Mouse (Mus musculus): ENCODE measurements around the gene Wdr74.

The Wdr74 gene

GRCm38 (mm10) chr19:8734334-8734733, 1.3 kb upstream of the Wdr74 start:
- peaks cover 9% of the 10 kb centered on the region for H3K9me3 ChIP-seq (ENCODE audit: low read length)
- H3K27me3 ChIP-seq (ENCODE audit: insufficient read depth, low read length) = no peaks in the 10 kb centered on the region
- H3K4me1 ChIP-seq (replicated peaks; ENCODE audit: low read depth, low read length) = peaks cover 40% of the 10 kb centered on the region
- no peak overlapping the region for H3K4me3 ChIP-seq (replicated peaks; ENCODE audit: low read length)
- peaks cover 27% of the 10 kb centered on the region for H3K36me3 ChIP-seq (ENCODE audit: insufficient read depth, low read length)
- TF ChIP-seq POU5F1 (IDR thresholded peaks at IDR 0.05; ENCODE audit: borderline replicate concordance, low read length) = no peak
- no peak for TF ChIP-seq CTCF (conservative IDR thresholded peaks at IDR 0.05; ENCODE audit: low read length)
- TF ChIP-seq NANOG (IDR thresholded peaks at IDR 0.05; ENCODE audit: borderline replicate concordance, low read length) = no peak

GRCm38 (mm10) chr19:8736160-8736467, 487 bp downstream of the Wdr74 start:
- no peak for TF ChIP-seq CTCF (conservative IDR thresholded peaks at IDR 0.05; ENCODE audit: low read length)
- TF ChIP-seq POU5F1 (IDR thresholded peaks at IDR 0.05; ENCODE audit: borderline replicate concordance, low read length) = no peak
- no peak for TF ChIP-seq NANOG (IDR thresholded peaks at IDR 0.05; ENCODE audit: borderline replicate concordance, low read length)
- Histone ChIP-seq H3K4me1 (replicated peaks; ENCODE audit: low read depth, low read length) (peaks cover 53% of the 10 kb centered on the region), H3K4me3 (replicated peaks; ENCODE audit: low read length) (peak overlapping the region; percentile 100), H3K36me3 (ENCODE audit: insufficient read depth, low read length) (peaks cover 44% of the 10 kb centered on the region), H3K9me3 (ENCODE audit: low read length) (peaks cover 9% of the 10 kb centered on the region), H3K27me3 (ENCODE audit: insufficient read depth, low read length) (no peaks in the 10 kb centered on the region)

- no peak overlapping the region for H3K4me3 ChIP-seq (replicated peaks; ENCODE audit: low read length)
- TF ChIP-seq CTCF (conservative IDR thresholded peaks at IDR 0.05; ENCODE audit: low read length) = no peak
- no peak for TF ChIP-seq POU5F1 (IDR thresholded peaks at IDR 0.05; ENCODE audit: borderline replicate concordance, low read length)
- TF ChIP-seq NANOG (IDR thresholded peaks at IDR 0.05; ENCODE audit: borderline replicate concordance, low read length) = no peak
Observed at GRCm38 (mm10) chr19:8738911-8739310, 3.3 kb downstream of the Wdr74 start.

GRCm38 (mm10) chr19:8739646-8740045, 4.0 kb downstream of the Wdr74 start:
- peaks cover 63% of the 10 kb centered on the region for H3K36me3 ChIP-seq (ENCODE audit: insufficient read depth, low read length)
- H3K4me1 ChIP-seq (replicated peaks; ENCODE audit: low read depth, low read length) = peaks cover 67% of the 10 kb centered on the region
- H3K27me3 ChIP-seq (ENCODE audit: insufficient read depth, low read length) = no peaks in the 10 kb centered on the region
- peak overlapping the region; percentile 93; the same call in 1 of the 2 replicates for H3K4me3 ChIP-seq (replicated peaks; ENCODE audit: low read length)
- H3K9me3 ChIP-seq (ENCODE audit: low read length) = no peaks in the 10 kb centered on the region
- TF ChIP-seq CTCF (conservative IDR thresholded peaks at IDR 0.05; ENCODE audit: low read length) (no peak), POU5F1 (IDR thresholded peaks at IDR 0.05; ENCODE audit: borderline replicate concordance, low read length) (no peak), NANOG (IDR thresholded peaks at IDR 0.05; ENCODE audit: borderline replicate concordance, low read length) (no peak)

More at GRCm38 (mm10) chr19:8738911-8739310, 3.3 kb downstream of the Wdr74 start:
- no peaks in the 10 kb centered on the region for H3K9me3 ChIP-seq (ENCODE audit: low read length)
- H3K36me3 ChIP-seq (ENCODE audit: insufficient read depth, low read length) = peaks cover 56% of the 10 kb centered on the region
- H3K27me3 ChIP-seq (ENCODE audit: insufficient read depth, low read length) = no peaks in the 10 kb centered on the region
- peaks cover 67% of the 10 kb centered on the region for H3K4me1 ChIP-seq (replicated peaks; ENCODE audit: low read depth, low read length)

GRCm38 (mm10) chr19:8740603-8741002, 5.0 kb downstream of the Wdr74 start, which contains the start of gene 1700092M07Rik:
TSS of gene 1700092M07Rik (plus strand) at chr19:8740718.
- H3K36me3 ChIP-seq (ENCODE audit: insufficient read depth, low read length) = peaks cover 72% of the 10 kb centered on the region
- TF ChIP-seq NANOG (IDR thresholded peaks at IDR 0.05; ENCODE audit: borderline replicate concordance, low read length) = no peak
- no peak for TF ChIP-seq POU5F1 (IDR thresholded peaks at IDR 0.05; ENCODE audit: borderline replicate concordance, low read length)
- no peak for TF ChIP-seq CTCF (conservative IDR thresholded peaks at IDR 0.05; ENCODE audit: low read length)
- no peaks in the 10 kb centered on the region for H3K9me3 ChIP-seq (ENCODE audit: low read length)
- no peaks in the 10 kb centered on the region for H3K27me3 ChIP-seq (ENCODE audit: insufficient read depth, low read length)
- H3K4me1 ChIP-seq (replicated peaks; ENCODE audit: low read depth, low read length) = peaks cover 59% of the 10 kb centered on the region
- H3K4me3 ChIP-seq (replicated peaks; ENCODE audit: low read length) = peak within 1 kb of the TSS; percentile 93

GRCm38 (mm10) chr19:8741243-8741869, 5.7 kb downstream of the Wdr74 start, which contains the start of gene Stx5a:
TSS of gene Stx5a (plus strand) at chr19:8741413.
- H3K4me1 ChIP-seq (replicated peaks; ENCODE audit: low read depth, low read length) = peaks cover 59% of the 10 kb centered on the region
- peak within 1 kb of the TSS; percentile 93 for H3K4me3 ChIP-seq (replicated peaks; ENCODE audit: low read length)
- no peaks in the 10 kb centered on the region for H3K9me3 ChIP-seq (ENCODE audit: low read length)
- TF ChIP-seq NANOG (IDR thresholded peaks at IDR 0.05; ENCODE audit: borderline replicate concordance, low read length) (no peak), CTCF (conservative IDR thresholded peaks at IDR 0.05; ENCODE audit: low read length) (no peak), POU5F1 (IDR thresholded peaks at IDR 0.05; ENCODE audit: borderline replicate concordance, low read length) (no peak)
- H3K36me3 ChIP-seq (ENCODE audit: insufficient read depth, low read length) = peaks cover 80% of the 10 kb centered on the region
- no peaks in the 10 kb centered on the region for H3K27me3 ChIP-seq (ENCODE audit: insufficient read depth, low read length)

- H3K4me3 ChIP-seq (replicated peaks; ENCODE audit: low read length) = peak overlapping the region; percentile 93
- H3K9me3 ChIP-seq (ENCODE audit: low read length) = no peaks in the 10 kb centered on the region
- H3K27me3 ChIP-seq (ENCODE audit: insufficient read depth, low read length) = no peaks in the 10 kb centered on the region
- peaks cover 83% of the 10 kb centered on the region for H3K36me3 ChIP-seq (ENCODE audit: insufficient read depth, low read length)
- TF ChIP-seq CTCF (conservative IDR thresholded peaks at IDR 0.05; ENCODE audit: low read length) = no peak
- TF ChIP-seq NANOG (IDR thresholded peaks at IDR 0.05; ENCODE audit: borderline replicate concordance, low read length) = no peak
- no peak for TF ChIP-seq POU5F1 (IDR thresholded peaks at IDR 0.05; ENCODE audit: borderline replicate concordance, low read length)
- H3K4me1 ChIP-seq (replicated peaks; ENCODE audit: low read depth, low read length) = peaks cover 53% of the 10 kb centered on the region
Observed at GRCm38 (mm10) chr19:8742176-8742575, 6.5 kb downstream of the Wdr74 start.

GRCm38 (mm10) chr19:8745382-8745781, 9.8 kb downstream of the Wdr74 start:
- H3K4me1 ChIP-seq (replicated peaks; ENCODE audit: low read depth, low read length) = peaks cover 23% of the 10 kb centered on the region
- H3K27me3 ChIP-seq (ENCODE audit: insufficient read depth, low read length) = no peaks in the 10 kb centered on the region
- no peak for TF ChIP-seq POU5F1 (IDR thresholded peaks at IDR 0.05; ENCODE audit: borderline replicate concordance, low read length)
- no peak for TF ChIP-seq NANOG (IDR thresholded peaks at IDR 0.05; ENCODE audit: borderline replicate concordance, low read length)
- no peak for TF ChIP-seq CTCF (conservative IDR thresholded peaks at IDR 0.05; ENCODE audit: low read length)

GRCm38 (mm10) chr19:8747368-8747767, 11.7 kb downstream of the Wdr74 start:
- Histone ChIP-seq H3K4me1 (replicated peaks; ENCODE audit: low read depth, low read length) (peaks cover 14% of the 10 kb centered on the region), H3K9me3 (ENCODE audit: low read length) (no peaks in the 10 kb centered on the region), H3K4me3 (replicated peaks; ENCODE audit: low read length) (no peak overlapping the region), H3K36me3 (ENCODE audit: insufficient read depth, low read length) (peaks cover 95% of the 10 kb centered on the region), H3K27me3 (ENCODE audit: insufficient read depth, low read length) (no peaks in the 10 kb centered on the region)
- TF ChIP-seq NANOG (IDR thresholded peaks at IDR 0.05; ENCODE audit: borderline replicate concordance, low read length) (no peak), CTCF (conservative IDR thresholded peaks at IDR 0.05; ENCODE audit: low read length) (peak; percentile 33)

More at GRCm38 (mm10) chr19:8745382-8745781, 9.8 kb downstream of the Wdr74 start:
- no peak overlapping the region for H3K4me3 ChIP-seq (replicated peaks; ENCODE audit: low read length)
- no peaks in the 10 kb centered on the region for H3K9me3 ChIP-seq (ENCODE audit: low read length)
- peaks cover 83% of the 10 kb centered on the region for H3K36me3 ChIP-seq (ENCODE audit: insufficient read depth, low read length)
